Mouse (Mus musculus): Measurements from ENCODE around the gene Polr2e. TPM values are rescaled to one million over a fixed set of nuclear protein-coding genes. Genes with fewer than 3 reads are reported as not detected.

Polr2e gene
- polyA plus RNA-seq, 1 experiment: 46.3 TPM

DNA sequence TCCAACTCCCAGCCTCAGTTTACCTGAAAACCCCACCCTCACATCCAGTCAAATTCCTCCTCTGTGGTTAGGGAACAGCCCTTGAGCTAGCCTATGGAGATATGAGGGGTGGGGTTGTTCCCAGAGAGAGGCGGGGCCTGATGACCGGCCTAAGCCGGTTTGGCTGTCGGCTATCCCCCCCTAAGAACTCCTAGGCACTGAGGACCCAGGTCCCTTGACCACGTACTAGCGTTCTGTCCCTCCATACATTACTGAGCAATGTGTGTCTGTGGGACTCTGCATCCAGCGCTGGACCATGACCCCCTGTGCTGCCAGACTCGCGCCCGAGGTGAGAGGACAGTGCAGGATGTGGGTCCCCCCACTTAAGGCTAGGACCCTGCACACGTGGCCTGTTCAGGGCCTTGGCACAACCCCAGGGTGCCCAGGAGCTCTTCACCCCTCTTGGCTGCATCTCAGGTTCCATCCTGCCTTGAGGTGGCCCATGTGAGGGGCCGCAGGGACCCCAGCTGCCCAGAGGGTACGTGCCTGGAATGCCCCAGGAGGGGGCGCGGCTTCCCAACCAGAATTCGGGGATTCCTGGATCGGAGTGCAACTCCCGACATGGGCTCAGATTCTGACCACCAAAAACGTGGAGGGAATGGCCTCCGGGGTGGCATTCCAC is 20.0 kb downstream of the Polr2e start:
- TF ChIP-seq CTCF (IDR thresholded peaks at IDR 0.05; ENCODE audit: borderline replicate concordance, insufficient read depth, low read length): no peak
- no peak for TF ChIP-seq POLR2A (IDR thresholded peaks at IDR 0.05; ENCODE audit: low read depth, low read length)
- Histone ChIP-seq H3K4me3 (ENCODE audit: insufficient read depth, low read length) (no peak overlapping the region), H3K27ac (ENCODE audit: insufficient read depth, low read length) (no peak overlapping the region), H3K4me1 (ENCODE audit: control insufficient read depth, insufficient read depth, low read length) (peaks cover 6% of the 10 kb centered on the region)

DNA sequence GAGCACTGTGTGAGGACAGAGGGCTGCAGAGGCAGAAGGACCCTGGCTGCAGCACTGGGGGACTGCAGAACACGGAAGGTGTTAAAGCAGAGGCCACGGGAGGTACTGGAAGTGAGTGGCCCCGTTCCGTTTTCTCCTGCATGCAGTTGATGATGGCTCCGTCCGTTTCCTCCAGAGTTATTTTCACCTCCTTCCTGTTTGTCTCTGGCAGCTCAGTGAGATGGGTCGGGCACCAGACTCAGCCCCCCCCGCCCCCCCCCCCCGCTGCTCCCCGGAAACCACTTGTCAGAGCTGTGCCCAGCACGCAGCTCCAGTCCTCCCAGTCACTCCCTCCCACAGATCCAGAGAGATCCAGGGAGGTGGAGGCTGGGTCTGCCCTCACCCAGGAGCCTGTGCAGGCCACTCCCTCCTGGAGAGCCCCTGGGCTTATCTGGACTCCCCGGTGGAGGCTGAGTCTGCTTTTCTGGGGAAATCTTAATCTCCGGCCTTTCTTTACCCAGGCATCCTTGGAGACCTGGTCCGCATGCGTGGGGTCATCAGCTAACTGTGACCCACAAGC is 20.8 kb downstream of the Polr2e start:
- H3K27ac ChIP-seq (ENCODE audit: insufficient read depth, low read length): peak overlapping the region; percentile 43; the same call in 1 of the 2 replicates
- no peak overlapping the region for H3K4me3 ChIP-seq (ENCODE audit: insufficient read depth, low read length)
- TF ChIP-seq CTCF (IDR thresholded peaks at IDR 0.05; ENCODE audit: borderline replicate concordance, insufficient read depth, low read length) (no peak), POLR2A (IDR thresholded peaks at IDR 0.05; ENCODE audit: low read depth, low read length) (0 out of 2 replicates have a peak, but pooled peaks have one; percentile 27)
- H3K4me1 ChIP-seq (ENCODE audit: control insufficient read depth, insufficient read depth, low read length): no peaks in the 10 kb centered on the region

DNA sequence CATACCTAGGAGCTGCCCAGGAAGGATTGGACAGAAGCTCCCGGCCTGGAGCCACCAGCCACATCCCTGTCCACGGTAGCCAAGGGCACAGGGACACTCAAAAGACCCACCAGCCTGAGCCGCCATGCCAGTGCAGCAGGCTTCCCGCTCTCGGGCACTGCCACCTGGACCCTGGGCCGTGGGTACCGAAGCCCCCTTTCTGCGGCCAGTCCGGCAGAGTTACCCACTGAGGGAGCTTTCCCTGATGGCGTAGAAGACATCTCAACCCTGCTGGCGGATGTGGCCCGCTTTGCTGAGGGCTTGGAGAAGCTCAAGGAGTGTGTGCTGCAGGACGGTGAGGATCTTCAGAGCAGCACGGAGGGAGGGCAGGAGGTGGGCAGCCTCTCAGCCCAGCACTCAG is 21.8 kb downstream of the Polr2e start:
- no peak overlapping the region for H3K27ac ChIP-seq (ENCODE audit: insufficient read depth, low read length)
- H3K4me1 ChIP-seq (ENCODE audit: control insufficient read depth, insufficient read depth, low read length): no peaks in the 10 kb centered on the region
- TF ChIP-seq CTCF (IDR thresholded peaks at IDR 0.05; ENCODE audit: borderline replicate concordance, insufficient read depth, low read length): no peak
- H3K4me3 ChIP-seq (ENCODE audit: insufficient read depth, low read length): no peak overlapping the region

DNA sequence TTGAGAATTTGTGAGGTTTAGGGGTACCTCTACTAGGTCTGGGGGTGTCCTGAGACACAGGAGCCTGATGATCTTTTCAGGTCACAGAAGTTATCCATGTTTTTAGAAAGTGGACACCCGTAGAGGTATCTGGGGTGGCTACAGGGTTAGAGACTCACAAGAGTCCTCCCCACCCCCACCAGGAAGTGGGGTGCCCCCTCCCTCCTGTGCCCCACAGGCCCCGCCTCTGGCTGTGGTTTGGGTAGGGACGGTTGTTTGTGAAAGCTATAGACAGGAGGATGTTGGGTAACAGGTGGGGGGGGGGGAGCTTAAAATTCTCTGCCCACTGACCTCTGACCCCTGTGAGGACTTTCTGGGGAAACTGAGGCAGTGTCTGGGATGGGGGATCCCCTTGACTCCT is 22.2 kb downstream of the Polr2e start:
- Histone ChIP-seq H3K4me1 (ENCODE audit: control insufficient read depth, insufficient read depth, low read length) (no peaks in the 10 kb centered on the region), H3K4me3 (ENCODE audit: insufficient read depth, low read length) (no peak overlapping the region), H3K27ac (ENCODE audit: insufficient read depth, low read length) (no peak overlapping the region)
- TF ChIP-seq CTCF (IDR thresholded peaks at IDR 0.05; ENCODE audit: borderline replicate concordance, insufficient read depth, low read length) (no peak), POLR2A (IDR thresholded peaks at IDR 0.05; ENCODE audit: low read depth, low read length) (no peak)

DNA sequence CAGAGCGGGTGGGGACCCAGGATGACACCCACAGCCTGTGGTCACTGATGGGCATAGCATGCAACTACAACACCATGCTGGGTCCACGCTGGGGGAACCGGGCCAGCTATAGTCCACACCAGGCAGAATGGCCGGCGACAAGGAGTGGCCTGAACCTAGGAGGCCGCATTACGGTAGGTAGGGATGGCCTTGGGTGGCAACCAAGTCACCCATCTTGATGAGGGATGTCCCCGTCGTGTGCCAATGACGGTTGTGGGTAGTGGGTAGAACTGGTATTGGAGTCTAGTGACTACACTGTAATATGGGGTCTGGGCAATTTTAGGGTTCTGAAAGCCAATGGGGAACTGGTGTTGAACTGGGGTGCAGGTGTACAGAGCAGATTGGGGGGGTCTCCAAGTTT is 22.7 kb downstream of the Polr2e start:
- H3K4me3 ChIP-seq (ENCODE audit: insufficient read depth, low read length): no peak overlapping the region
- H3K4me1 ChIP-seq (ENCODE audit: control insufficient read depth, insufficient read depth, low read length): no peaks in the 10 kb centered on the region

DNA sequence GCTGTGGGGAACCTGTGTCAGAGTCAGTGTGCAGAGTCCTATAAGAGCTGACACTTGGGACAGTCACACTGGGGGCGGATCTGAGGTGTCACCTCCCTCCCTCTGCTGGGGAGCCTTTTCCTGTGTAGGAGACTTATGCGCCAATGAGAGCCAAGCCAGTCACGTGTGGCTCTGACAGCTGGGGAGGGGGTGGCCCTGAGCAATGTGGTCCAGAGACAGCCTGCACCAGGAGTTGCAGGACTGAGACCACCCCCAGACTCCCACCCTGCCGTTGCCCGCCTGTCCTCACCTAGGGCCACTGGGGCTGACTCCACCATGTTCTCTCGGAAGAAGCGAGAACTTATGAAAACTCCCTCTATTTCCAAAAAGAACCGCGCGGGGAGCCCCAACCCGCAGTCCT is 23.1 kb downstream of the Polr2e start, which contains the start of gene Arhgap45:
Gene Arhgap45 (plus strand): TSS at position 143 of the 400 bp plus-strand sequence.
- Histone ChIP-seq H3K4me1 (ENCODE audit: control insufficient read depth, insufficient read depth, low read length) (no peaks in the 10 kb centered on the region), H3K27ac (ENCODE audit: insufficient read depth, low read length) (no peak within 1 kb of the TSS), H3K4me3 (ENCODE audit: insufficient read depth, low read length) (no peak within 1 kb of the TSS)
- TF ChIP-seq POLR2A (IDR thresholded peaks at IDR 0.05; ENCODE audit: low read depth, low read length) (no peak), CTCF (IDR thresholded peaks at IDR 0.05; ENCODE audit: borderline replicate concordance, insufficient read depth, low read length) (no peak)

More for the DNA sequence above, 22.7 kb downstream of the Polr2e start:
- TF ChIP-seq POLR2A (IDR thresholded peaks at IDR 0.05; ENCODE audit: low read depth, low read length): no peak
- TF ChIP-seq CTCF (IDR thresholded peaks at IDR 0.05; ENCODE audit: borderline replicate concordance, insufficient read depth, low read length): no peak
- H3K27ac ChIP-seq (ENCODE audit: insufficient read depth, low read length): no peak overlapping the region

DNA sequence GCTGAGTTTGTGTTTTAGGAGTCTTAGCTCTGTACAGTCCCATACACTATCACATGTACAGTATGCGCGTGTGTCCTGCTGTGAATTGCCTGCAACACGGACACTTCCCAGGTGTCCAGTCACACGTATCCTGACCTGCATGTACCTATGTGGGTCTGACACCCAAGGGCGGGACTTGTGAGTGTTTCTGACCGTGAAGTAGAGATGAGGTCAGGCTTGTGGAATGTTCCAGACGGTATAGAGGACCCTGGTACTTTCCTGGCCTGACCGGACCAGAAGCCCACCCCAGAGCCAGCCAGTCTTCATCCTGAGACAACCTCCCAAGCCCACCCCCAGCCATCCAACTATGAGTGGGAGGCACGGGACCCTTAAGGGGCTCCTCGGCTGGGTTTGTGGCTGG is 24.0 kb downstream of the Polr2e start:
- Histone ChIP-seq H3K4me3 (ENCODE audit: insufficient read depth, low read length) (no peak overlapping the region), H3K27ac (ENCODE audit: insufficient read depth, low read length) (no peak overlapping the region), H3K4me1 (ENCODE audit: control insufficient read depth, insufficient read depth, low read length) (no peaks in the 10 kb centered on the region)
- TF ChIP-seq POLR2A (IDR thresholded peaks at IDR 0.05; ENCODE audit: low read depth, low read length) (no peak), CTCF (IDR thresholded peaks at IDR 0.05; ENCODE audit: borderline replicate concordance, insufficient read depth, low read length) (no peak)

DNA sequence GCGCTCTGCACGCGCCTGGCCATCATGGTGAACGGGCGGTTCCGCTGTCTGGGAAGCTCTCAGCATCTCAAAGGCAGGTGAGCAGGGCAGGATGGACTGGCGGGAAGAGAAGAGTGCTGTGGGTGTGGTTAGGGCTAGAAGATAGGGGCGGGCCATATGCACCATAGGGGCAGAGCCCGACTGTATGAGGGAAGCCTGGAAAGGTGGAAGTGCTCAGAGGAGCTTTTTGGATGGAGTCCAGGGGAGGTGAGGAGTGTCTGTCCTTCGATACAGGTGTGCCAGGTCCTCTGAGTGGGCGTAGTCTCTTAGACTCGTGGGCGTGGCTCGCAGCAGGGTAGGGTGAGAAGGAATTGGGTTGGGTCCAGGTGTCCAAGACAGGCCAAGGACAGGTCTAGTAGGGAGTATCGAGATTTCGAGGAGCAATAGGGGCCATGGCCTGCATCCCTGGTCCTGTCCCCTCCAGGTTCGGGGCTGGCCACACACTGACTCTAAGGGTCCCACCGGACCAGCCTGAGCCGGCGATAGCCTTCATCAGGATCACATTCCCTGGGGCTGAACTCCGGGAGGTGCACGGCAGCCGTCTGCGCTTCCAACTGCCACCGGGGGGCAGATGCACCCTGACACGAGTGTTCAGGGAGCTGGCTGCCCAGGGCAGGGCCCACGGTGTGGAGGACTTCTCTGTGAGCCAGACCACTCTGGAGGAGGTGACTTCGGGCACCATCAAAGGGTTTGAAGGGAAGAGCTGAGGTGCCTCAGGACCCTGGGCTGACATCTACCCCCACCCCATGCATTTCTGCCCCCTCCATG is 24.9 kb downstream of the Polr2e start:
- TF ChIP-seq CTCF (IDR thresholded peaks at IDR 0.05; ENCODE audit: borderline replicate concordance, insufficient read depth, low read length) (peak; percentile 36; the same call in 1 of the 2 replicates), POLR2A (IDR thresholded peaks at IDR 0.05; ENCODE audit: low read depth, low read length) (no peak)
- Histone ChIP-seq H3K4me1 (ENCODE audit: control insufficient read depth, insufficient read depth, low read length) (no peaks in the 10 kb centered on the region), H3K27ac (ENCODE audit: insufficient read depth, low read length) (no peak overlapping the region), H3K4me3 (ENCODE audit: insufficient read depth, low read length) (no peak overlapping the region)

DNA sequence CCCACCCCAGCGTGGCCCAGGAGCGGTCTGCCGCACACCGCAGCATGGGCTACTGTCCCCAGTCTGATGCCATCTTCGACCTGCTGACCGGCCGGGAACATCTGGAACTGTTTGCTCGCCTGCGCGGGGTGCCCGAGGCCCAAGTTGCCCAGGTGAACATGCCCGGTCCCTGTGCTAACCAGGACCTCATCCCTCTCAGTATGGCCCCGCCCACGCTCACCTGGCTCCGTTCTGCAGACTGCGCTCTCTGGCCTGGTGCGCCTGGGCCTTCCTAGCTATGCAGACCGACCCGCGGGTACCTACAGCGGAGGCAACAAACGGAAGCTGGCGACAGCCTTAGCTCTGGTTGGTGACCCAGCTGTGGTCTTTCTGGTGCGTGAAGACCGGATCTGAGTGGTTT is 26.0 kb downstream of the Polr2e start:
- Histone ChIP-seq H3K27ac (ENCODE audit: insufficient read depth, low read length) (no peak overlapping the region), H3K4me3 (ENCODE audit: insufficient read depth, low read length) (no peak overlapping the region), H3K4me1 (ENCODE audit: control insufficient read depth, insufficient read depth, low read length) (no peaks in the 10 kb centered on the region)
- TF ChIP-seq CTCF (IDR thresholded peaks at IDR 0.05; ENCODE audit: borderline replicate concordance, insufficient read depth, low read length) (no peak), POLR2A (IDR thresholded peaks at IDR 0.05; ENCODE audit: low read depth, low read length) (no peak)

DNA sequence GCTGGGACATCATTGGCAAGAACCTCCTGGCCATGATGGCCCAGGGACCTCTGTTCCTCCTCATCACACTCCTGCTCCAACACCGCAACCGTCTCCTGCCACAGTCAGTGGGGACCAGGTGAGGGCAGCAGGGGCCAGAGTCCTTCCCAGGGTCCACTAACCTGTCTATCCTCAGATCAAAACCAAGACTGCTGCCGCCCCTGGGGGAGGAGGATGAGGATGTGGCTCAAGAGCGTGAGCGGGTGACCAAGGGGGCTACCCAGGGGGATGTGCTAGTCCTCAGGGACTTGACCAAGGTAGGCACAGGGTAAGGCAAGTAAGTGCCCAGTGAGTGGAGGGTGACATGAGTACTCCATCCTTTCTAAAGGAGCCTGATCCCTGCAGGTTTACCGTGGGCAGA is 27.9 kb downstream of the Polr2e start:
- Histone ChIP-seq H3K4me3 (ENCODE audit: insufficient read depth, low read length) (no peak overlapping the region), H3K27ac (ENCODE audit: insufficient read depth, low read length) (no peak overlapping the region), H3K4me1 (ENCODE audit: control insufficient read depth, insufficient read depth, low read length) (no peaks in the 10 kb centered on the region)
- TF ChIP-seq POLR2A (IDR thresholded peaks at IDR 0.05; ENCODE audit: low read depth, low read length) (no peak), CTCF (IDR thresholded peaks at IDR 0.05; ENCODE audit: borderline replicate concordance, insufficient read depth, low read length) (no peak)
